Mouse (Mus musculus): Measurements from ENCODE around the gene Ube2o.

- peak; percentile 96 for TF ChIP-seq CTCF (IDR thresholded peaks at IDR 0.05; ENCODE audit: control insufficient read depth, insufficient read depth, insufficient read length)
- no peak for TF ChIP-seq FOSL1 (IDR thresholded peaks at IDR 0.05; ENCODE audit: insufficient read depth, low read length, poor library complexity, severe bottlenecking)
- no peak for TF ChIP-seq MAX (IDR thresholded peaks at IDR 0.05)
Measured at GRCm38 (mm10) chr11:116592428-116592827, 11.2 kb upstream of the Ube2o start.
